Mouse (Mus musculus): ENCODE measurements around the gene Eif2b2. TPM values are rescaled to one million over a fixed set of nuclear protein-coding genes. Genes with fewer than 3 reads are reported as not detected.

The Eif2b2 gene
- polyA plus RNA-seq, 1 experiment: 103 TPM

DNA sequence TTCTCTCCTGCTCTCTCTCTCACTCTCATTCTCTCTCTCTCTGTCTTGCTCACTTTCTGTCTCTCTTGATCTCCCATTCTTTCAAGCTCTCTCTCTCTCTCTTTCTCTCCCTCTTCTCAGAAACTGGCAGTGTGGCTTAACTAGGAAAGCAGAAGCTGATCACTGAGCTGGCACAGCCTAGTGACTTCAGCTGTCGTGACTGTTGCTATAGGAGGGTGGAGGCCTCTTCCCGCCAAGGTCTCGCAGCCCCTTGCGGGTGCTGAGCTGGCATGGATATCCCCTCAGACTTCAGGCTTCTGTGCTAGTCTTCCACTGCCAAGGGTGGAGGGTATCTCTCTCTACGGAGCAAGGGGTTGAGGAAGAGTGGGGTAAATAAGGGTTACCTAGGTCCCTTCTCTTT lies 36.4 kb upstream of the Eif2b2 start:
- no peak overlapping the region for H3K4me3 ChIP-seq (ENCODE audit: low read depth, low read length)
- H3K36me3 ChIP-seq (ENCODE audit: control insufficient read depth, insufficient read depth, low read length): no peaks in the 10 kb centered on the region
- H3K4me1 ChIP-seq (ENCODE audit: control insufficient read depth, insufficient read depth, insufficient read length, low read length): no peaks in the 10 kb centered on the region
- H3K27ac ChIP-seq (ENCODE audit: insufficient read depth, low read depth, low read length): no peak overlapping the region
- 0 out of 2 replicates have a peak, but pooled peaks cover 6% of the 10 kb centered on the region for H3K27me3 ChIP-seq (ENCODE audit: control insufficient read depth, insufficient read depth, low read length)
- no peak for TF ChIP-seq CTCF (IDR thresholded peaks at IDR 0.05; ENCODE audit: extremely low read depth, insufficient read length, insufficient replicate concordance, low read depth, low read length)
- no peak for TF ChIP-seq POLR2A (IDR thresholded peaks at IDR 0.05; ENCODE audit: low read depth, low read length)
- 71% methylated on average over 5 of the region's 5 CpGs for WGBS

DNA sequence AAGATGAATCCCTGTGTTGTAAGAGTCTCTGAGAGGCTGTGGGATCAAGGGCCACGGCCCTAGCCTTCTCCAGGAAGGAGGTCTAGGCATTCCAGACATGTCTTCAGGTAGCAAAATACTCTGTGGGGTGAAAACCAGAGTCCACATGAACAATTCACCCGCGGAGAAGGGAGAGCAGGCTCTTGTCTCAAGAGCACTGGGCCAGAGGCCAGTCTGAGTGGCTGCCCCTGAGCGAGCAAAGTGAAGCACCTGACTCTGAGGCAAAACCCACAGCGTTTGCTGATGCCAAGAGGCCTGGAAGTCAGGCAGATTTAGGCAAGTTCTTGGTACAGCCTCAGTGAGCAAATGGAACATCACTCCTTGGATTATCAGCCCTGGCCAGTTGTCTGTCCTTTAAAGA lies 35.2 kb upstream of the Eif2b2 start:
- no peak for TF ChIP-seq POLR2A (IDR thresholded peaks at IDR 0.05; ENCODE audit: low read depth, low read length)
- no peak for TF ChIP-seq CTCF (IDR thresholded peaks at IDR 0.05; ENCODE audit: extremely low read depth, insufficient read length, insufficient replicate concordance, low read depth, low read length)
- 0 out of 2 replicates have a peak, but pooled peaks cover 6% of the 10 kb centered on the region for H3K27me3 ChIP-seq (ENCODE audit: control insufficient read depth, insufficient read depth, low read length)
- no peak overlapping the region for H3K27ac ChIP-seq (ENCODE audit: insufficient read depth, low read depth, low read length)
- 48% methylated on average over 5 of the region's 5 CpGs for WGBS
- H3K4me1 ChIP-seq (ENCODE audit: control insufficient read depth, insufficient read depth, insufficient read length, low read length): no peaks in the 10 kb centered on the region
- no peak overlapping the region for H3K4me3 ChIP-seq (ENCODE audit: low read depth, low read length)
- no peaks in the 10 kb centered on the region for H3K36me3 ChIP-seq (ENCODE audit: control insufficient read depth, insufficient read depth, low read length)

DNA sequence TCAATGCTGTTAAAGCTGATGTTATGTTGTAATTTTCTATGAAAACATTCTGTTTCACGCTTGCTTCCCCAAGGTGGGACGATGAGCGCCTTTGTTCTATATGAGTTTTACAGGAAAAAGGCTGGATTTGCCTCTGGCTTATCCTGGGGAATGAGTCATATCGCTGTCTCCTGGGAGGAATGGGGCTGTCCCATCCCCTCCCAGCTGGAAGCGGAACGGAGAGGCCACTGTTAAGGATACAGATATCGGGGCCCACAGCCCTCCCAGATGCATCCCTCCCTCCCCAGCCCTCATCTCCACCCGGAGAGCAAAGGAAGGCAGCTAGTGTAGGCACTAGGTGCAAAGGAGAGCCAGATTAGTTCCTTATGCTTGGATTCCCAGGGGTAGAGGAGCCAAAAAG lies 33.5 kb upstream of the Eif2b2 start:
- no peak overlapping the region for H3K27ac ChIP-seq (ENCODE audit: insufficient read depth, low read depth, low read length)
- TF ChIP-seq POLR2A (IDR thresholded peaks at IDR 0.05; ENCODE audit: low read depth, low read length) (no peak), CTCF (IDR thresholded peaks at IDR 0.05; ENCODE audit: extremely low read depth, insufficient read length, insufficient replicate concordance, low read depth, low read length) (no peak)
- WGBS: 39% methylated on average over 8 of the region's 8 CpGs
- no peaks in the 10 kb centered on the region for H3K36me3 ChIP-seq (ENCODE audit: control insufficient read depth, insufficient read depth, low read length)
- H3K27me3 ChIP-seq (ENCODE audit: control insufficient read depth, insufficient read depth, low read length): 0 out of 2 replicates have a peak, but pooled peaks cover 6% of the 10 kb centered on the region
- no peaks in the 10 kb centered on the region for H3K4me1 ChIP-seq (ENCODE audit: control insufficient read depth, insufficient read depth, insufficient read length, low read length)
- no peak overlapping the region for H3K4me3 ChIP-seq (ENCODE audit: low read depth, low read length)

DNA sequence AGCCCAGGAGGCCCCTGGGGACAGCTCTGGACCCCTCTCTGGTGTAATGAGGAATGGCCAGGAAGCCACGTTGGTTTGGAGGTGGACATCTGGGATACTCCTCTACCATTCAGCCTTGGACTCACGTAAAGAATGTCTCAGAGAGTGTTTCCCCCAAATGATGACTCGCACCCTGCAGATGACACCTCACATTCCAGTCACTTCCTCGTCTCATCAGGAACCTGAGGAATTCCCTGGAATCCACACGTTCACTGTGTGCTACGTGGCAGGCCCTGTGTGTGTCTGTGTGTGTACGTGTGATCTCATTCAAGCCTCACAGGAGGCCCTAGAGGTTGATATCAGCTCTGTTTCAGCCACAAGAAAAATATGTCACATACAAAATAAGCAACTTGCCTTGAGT lies 32.9 kb upstream of the Eif2b2 start:
- H3K36me3 ChIP-seq (ENCODE audit: control insufficient read depth, insufficient read depth, low read length): no peaks in the 10 kb centered on the region
- H3K27me3 ChIP-seq (ENCODE audit: control insufficient read depth, insufficient read depth, low read length): 0 out of 2 replicates have a peak, but pooled peaks cover 6% of the 10 kb centered on the region
- no peak overlapping the region for H3K27ac ChIP-seq (ENCODE audit: insufficient read depth, low read depth, low read length)
- no peaks in the 10 kb centered on the region for H3K4me1 ChIP-seq (ENCODE audit: control insufficient read depth, insufficient read depth, insufficient read length, low read length)
- TF ChIP-seq CTCF (IDR thresholded peaks at IDR 0.05; ENCODE audit: extremely low read depth, insufficient read length, insufficient replicate concordance, low read depth, low read length) (no peak), POLR2A (IDR thresholded peaks at IDR 0.05; ENCODE audit: low read depth, low read length) (no peak)
- 57% methylated on average over 7 of the region's 7 CpGs for WGBS
- H3K4me3 ChIP-seq (ENCODE audit: low read depth, low read length): no peak overlapping the region

DNA sequence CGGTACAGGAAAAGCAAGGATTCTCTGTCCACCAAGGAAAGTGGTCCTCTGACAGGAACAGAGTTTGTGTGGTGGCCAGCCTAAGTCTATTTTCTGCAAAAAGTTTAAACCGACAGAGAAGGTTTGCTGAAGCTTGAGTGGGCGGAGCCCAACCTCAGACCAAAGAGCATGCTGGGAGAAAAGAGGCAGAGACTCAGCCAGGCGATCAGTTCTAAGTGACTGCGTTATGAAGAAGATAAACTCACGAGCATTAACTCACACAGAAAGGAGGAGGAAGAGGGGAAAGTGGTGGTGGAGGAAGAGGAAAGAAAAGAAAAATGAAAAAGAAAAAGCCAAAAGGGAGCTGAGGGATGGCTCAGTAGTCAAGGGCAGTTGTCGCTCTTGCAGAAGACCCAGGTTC lies 29.0 kb upstream of the Eif2b2 start:
- Histone ChIP-seq H3K4me1 (ENCODE audit: control insufficient read depth, insufficient read depth, insufficient read length, low read length) (peaks cover 9% of the 10 kb centered on the region), H3K4me3 (ENCODE audit: low read depth, low read length) (no peak overlapping the region), H3K27ac (ENCODE audit: insufficient read depth, low read depth, low read length) (no peak overlapping the region), H3K27me3 (ENCODE audit: control insufficient read depth, insufficient read depth, low read length) (no peaks in the 10 kb centered on the region), H3K36me3 (ENCODE audit: control insufficient read depth, insufficient read depth, low read length) (no peaks in the 10 kb centered on the region)
- no peak for TF ChIP-seq CTCF (IDR thresholded peaks at IDR 0.05; ENCODE audit: extremely low read depth, insufficient read length, insufficient replicate concordance, low read depth, low read length)
- no peak for TF ChIP-seq POLR2A (IDR thresholded peaks at IDR 0.05; ENCODE audit: low read depth, low read length)
- WGBS: 58% methylated on average over 7 of the region's 7 CpGs

DNA sequence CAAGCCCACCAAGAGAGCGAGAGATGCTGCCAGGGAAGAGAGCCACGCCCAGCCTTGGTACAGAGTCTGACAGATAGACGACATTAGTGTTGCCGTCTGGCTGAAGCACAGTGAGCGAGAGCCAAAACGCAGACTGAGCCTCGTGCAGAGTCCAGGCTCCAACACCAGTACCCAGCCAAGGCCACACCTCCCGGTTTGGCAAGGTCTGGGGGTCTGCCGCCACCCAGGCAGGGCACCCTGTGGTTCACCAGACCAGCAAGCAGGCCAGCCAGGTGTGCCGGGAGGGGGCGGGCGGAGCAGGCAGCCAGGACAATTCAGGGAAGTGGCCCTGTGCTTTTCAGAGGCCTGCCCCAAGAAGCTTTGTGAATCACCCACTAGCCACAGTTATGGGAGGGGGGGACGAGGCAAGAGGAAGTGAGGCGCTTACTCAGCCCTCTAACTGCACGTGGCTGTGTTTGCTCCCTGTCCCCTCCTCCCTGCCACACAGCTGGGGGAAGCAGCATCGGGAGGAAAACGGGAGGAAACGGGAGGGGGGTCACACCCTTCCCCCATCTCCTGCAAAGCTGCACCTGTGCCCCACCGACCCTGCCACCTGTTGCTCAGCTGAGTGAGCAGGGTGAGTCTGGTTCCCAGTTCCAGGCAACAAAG lies 26.7 kb upstream of the Eif2b2 start:
- 8% methylated on average over 19 of the region's 19 CpGs for WGBS
- no peak overlapping the region for H3K27ac ChIP-seq (ENCODE audit: insufficient read depth, low read depth, low read length)
- H3K4me1 ChIP-seq (ENCODE audit: control insufficient read depth, insufficient read depth, insufficient read length, low read length): peaks cover 9% of the 10 kb centered on the region
- no peak for TF ChIP-seq POLR2A (IDR thresholded peaks at IDR 0.05; ENCODE audit: low read depth, low read length)
- TF ChIP-seq CTCF (IDR thresholded peaks at IDR 0.05; ENCODE audit: extremely low read depth, insufficient read length, insufficient replicate concordance, low read depth, low read length): no peak
- no peak overlapping the region for H3K4me3 ChIP-seq (ENCODE audit: low read depth, low read length)
- no peaks in the 10 kb centered on the region for H3K36me3 ChIP-seq (ENCODE audit: control insufficient read depth, insufficient read depth, low read length)
- no peaks in the 10 kb centered on the region for H3K27me3 ChIP-seq (ENCODE audit: control insufficient read depth, insufficient read depth, low read length)

DNA sequence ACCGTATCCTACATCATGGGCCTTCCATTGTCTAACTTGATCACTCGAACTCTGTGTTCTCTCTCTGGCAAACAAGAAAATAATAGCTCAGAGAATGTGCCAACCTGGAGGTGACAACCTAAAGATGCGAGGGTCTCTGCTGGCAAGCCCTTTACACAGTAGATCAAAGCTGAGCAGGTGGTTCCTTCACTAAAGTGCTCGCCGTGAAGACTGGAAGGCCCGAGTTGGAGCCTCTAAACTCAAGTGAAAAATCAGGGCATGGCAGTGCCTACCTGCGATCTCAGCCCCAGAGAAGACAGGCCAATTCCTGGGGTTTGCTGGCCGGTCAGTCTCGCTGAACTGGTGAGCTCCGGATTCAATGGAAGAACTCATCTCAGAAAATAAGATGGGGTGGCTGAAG lies 26.1 kb upstream of the Eif2b2 start:
- no peak overlapping the region for H3K27ac ChIP-seq (ENCODE audit: insufficient read depth, low read depth, low read length)
- no peak overlapping the region for H3K4me3 ChIP-seq (ENCODE audit: low read depth, low read length)
- peaks cover 9% of the 10 kb centered on the region for H3K4me1 ChIP-seq (ENCODE audit: control insufficient read depth, insufficient read depth, insufficient read length, low read length)

More for the DNA sequence above, 26.1 kb upstream of the Eif2b2 start:
- Histone ChIP-seq H3K27me3 (ENCODE audit: control insufficient read depth, insufficient read depth, low read length) (no peaks in the 10 kb centered on the region), H3K36me3 (ENCODE audit: control insufficient read depth, insufficient read depth, low read length) (no peaks in the 10 kb centered on the region)
- TF ChIP-seq CTCF (IDR thresholded peaks at IDR 0.05; ENCODE audit: extremely low read depth, insufficient read length, insufficient replicate concordance, low read depth, low read length) (no peak), POLR2A (IDR thresholded peaks at IDR 0.05; ENCODE audit: low read depth, low read length) (no peak)
- WGBS: 86% methylated on average over 10 of the region's 10 CpGs
